Mouse (Mus musculus) limb, embryonic 12.5 days (tissue): ENCODE results near the gene Entpd5. TPM values are rescaled to one million over a fixed set of nuclear protein-coding genes. Genes with fewer than 3 reads are reported as not detected.
A peak's percentile ranks its signal among the peaks of the same experiment; 100 is the strongest.

ENCODE experiments used
- ATAC-seq: fragments of 200-750 bp; cut with Nextera tagmentation; 2 replicates; pipeline ENCODE4 v1.8.0; 2017; ENCODE audit warnings: low read depth, moderate TSS enrichment; ENCODE audit not compliant: insufficient number of reproducible peaks, insufficient read depth, low FRiP score, low TSS enrichment
- H3K27ac ChIP-seq: fragments of 300-500 bp; sonication (generic); 2 replicates; pipeline ENCODE4 v1.5.1; 2016; ENCODE audit warnings: mild to moderate bottlenecking, moderate library complexity
- H3K27me3 ChIP-seq: fragments of 300-500 bp; sonication (generic); 2 replicates; pipeline ENCODE4 v1.6.1; 2016; ENCODE audit warnings: mild to moderate bottlenecking, moderate library complexity
- H3K36me3 ChIP-seq: fragments of 300-500 bp; sonication (generic); 2 replicates; pipeline ENCODE4 v1.6.1; 2016; ENCODE audit warnings: mild to moderate bottlenecking, moderate library complexity
- H3K4me1 ChIP-seq: fragments of 300-500 bp; sonication (generic); replicated peaks from 2 replicates; pipeline ENCODE4 v1.6.1; 2016
- H3K4me2 ChIP-seq: fragments of 300-500 bp; sonication (generic); 2 replicates; pipeline ENCODE4 v1.6.1; 2016; ENCODE audit warnings: mild to moderate bottlenecking, moderate library complexity
- H3K4me3 ChIP-seq: fragments of 300-500 bp; sonication (generic); replicated peaks from 2 replicates; pipeline ENCODE4 v1.5.1; 2016; ENCODE audit warnings: mild to moderate bottlenecking
- H3K9ac ChIP-seq: fragments of 300-500 bp; sonication (generic); replicated peaks from 2 replicates; pipeline ENCODE4 v1.6.1; 2016; ENCODE audit warnings: mild to moderate bottlenecking, moderate library complexity
- H3K9me3 ChIP-seq: fragments of 300-500 bp; sonication (generic); 2 replicates; pipeline ENCODE4 v1.6.1; 2016; ENCODE audit warnings: mild to moderate bottlenecking, moderate library complexity
- WGBS: fragments of 180-500 bp; shearing (Covaris S2); methylation state at CpG from one replicate; pipeline ENCODE4 v1.1.7; 2016; 5-methylcytosine and 5-hydroxymethylcytosine counted together
- polyA plus RNA-seq: library from polyadenylated mRNA; unstranded; fragments of >200 nt; fragmentation: Nextera tagmentation; extraction: Ambion mirVana; gene quantifications from 2 replicates; pipeline ENCODE4 v1.2.1, GENCODE M21; 2016

The Entpd5 gene
- polyA plus RNA-seq, 1 experiment from 2014 or later, result 11.4 TPM

GRCm38 (mm10) chr12:84423990-84424389 is 15.2 kb upstream of the Entpd5 start:
- Histone ChIP-seq H3K9me3 (no peaks in the 10 kb centered on the region), H3K36me3 (no peaks in the 10 kb centered on the region), H3K27ac (no peak overlapping the region), H3K4me3 (no peak overlapping the region), H3K9ac (no peak overlapping the region), H3K4me1 (no peaks in the 10 kb centered on the region), H3K4me2 (no peak overlapping the region), H3K27me3 (no peaks in the 10 kb centered on the region)
- 57% methylated on average over 3 of the region's 3 CpGs for WGBS
- no peak for ATAC-seq

- H3K9me3 ChIP-seq, result peaks cover 8% of the 10 kb centered on the region; the same call in 1 of the 2 replicates
- no peaks in the 10 kb centered on the region for H3K27me3 ChIP-seq
- no peak overlapping the region for H3K27ac ChIP-seq
- WGBS, result 33% methylated on average over 18 of the region's 18 CpGs
- H3K4me3 ChIP-seq, result peak overlapping the region; percentile 50
- H3K4me1 ChIP-seq, result 0 out of 2 replicates have a peak, but pooled peaks cover 5% of the 10 kb centered on the region
- H3K4me2 ChIP-seq, result peak overlapping the region; percentile 71
- H3K9ac ChIP-seq, result peak overlapping the region; percentile 69
- ATAC-seq, result no peak
- H3K36me3 ChIP-seq, result no peaks in the 10 kb centered on the region
These were observed 8.7 kb upstream of the Entpd5 start for GRCm38 (mm10) chr12:84417605-84417922.

- Histone ChIP-seq H3K27me3 (no peaks in the 10 kb centered on the region), H3K9ac (peak within 1 kb of the TSS; percentile 69), H3K36me3 (no peaks in the 10 kb centered on the region), H3K4me2 (peak within 1 kb of the TSS; percentile 71), H3K27ac (no peak within 1 kb of the TSS), H3K4me3 (peak within 1 kb of the TSS; percentile 50), H3K4me1 (0 out of 2 replicates have a peak, but pooled peaks cover 5% of the 10 kb centered on the region), H3K9me3 (peaks cover 8% of the 10 kb centered on the region; the same call in 1 of the 2 replicates)
- 3% methylated on average over 50 of the region's 50 CpGs for WGBS
- no peak for ATAC-seq
These were observed 8.2 kb upstream of the Entpd5 start, which contains the start of gene Rnf113a2 for GRCm38 (mm10) chr12:84416834-84417604. Gene Rnf113a2 (plus strand): TSS chr12:84417196.

GRCm38 (mm10) chr12:84407874-84408818 is 683 bp downstream of the Entpd5 start:
- no peaks in the 10 kb centered on the region for H3K9me3 ChIP-seq
- peak overlapping the region; percentile 53; the same call in 1 of the 2 replicates for H3K27ac ChIP-seq
- H3K9ac ChIP-seq, result peak overlapping the region; percentile 81
- 2% methylated on average over 52 of the region's 52 CpGs for WGBS
- H3K27me3 ChIP-seq, result no peaks in the 10 kb centered on the region; the same call in 1 of the 2 replicates
- no peaks in the 10 kb centered on the region for H3K36me3 ChIP-seq
- peak overlapping the region; percentile 74 for H3K4me3 ChIP-seq
- ATAC-seq, result peak; percentile 73
- peak overlapping the region; percentile 94 for H3K4me2 ChIP-seq
- H3K4me1 ChIP-seq, result peaks cover 6% of the 10 kb centered on the region

- Histone ChIP-seq H3K4me3 (no peak overlapping the region), H3K9ac (no peak overlapping the region), H3K27me3 (no peaks in the 10 kb centered on the region; the same call in 1 of the 2 replicates), H3K4me2 (no peak overlapping the region), H3K27ac (no peak overlapping the region), H3K4me1 (peaks cover 6% of the 10 kb centered on the region), H3K36me3 (no peaks in the 10 kb centered on the region), H3K9me3 (no peaks in the 10 kb centered on the region)
- no peak for ATAC-seq
- 61% methylated on average over 4 of the region's 4 CpGs for WGBS
These were observed 1.6 kb downstream of the Entpd5 start for GRCm38 (mm10) chr12:84407259-84407658.

- H3K9me3 ChIP-seq, result no peaks in the 10 kb centered on the region
- H3K27ac ChIP-seq, result no peak overlapping the region
- H3K36me3 ChIP-seq, result no peaks in the 10 kb centered on the region
- ATAC-seq, result no peak
- H3K4me2 ChIP-seq, result no peak overlapping the region
- H3K4me3 ChIP-seq, result no peak overlapping the region
- H3K4me1 ChIP-seq, result peaks cover 6% of the 10 kb centered on the region
- H3K9ac ChIP-seq, result no peak overlapping the region
- 92% methylated on average over 6 of the region's 6 CpGs for WGBS
- H3K27me3 ChIP-seq, result no peaks in the 10 kb centered on the region; the same call in 1 of the 2 replicates
These were observed 4.3 kb downstream of the Entpd5 start for GRCm38 (mm10) chr12:84404541-84404940.

GRCm38 (mm10) chr12:84402923-84403322 is 5.9 kb downstream of the Entpd5 start:
- H3K36me3 ChIP-seq, result no peaks in the 10 kb centered on the region
- no peak overlapping the region for H3K4me3 ChIP-seq
- WGBS, result 71% methylated on average over 9 of the region's 9 CpGs
- no peak overlapping the region for H3K4me2 ChIP-seq
- no peak overlapping the region for H3K27ac ChIP-seq
- no peaks in the 10 kb centered on the region for H3K27me3 ChIP-seq
- no peak for ATAC-seq
- no peaks in the 10 kb centered on the region for H3K9me3 ChIP-seq
- peaks cover 3% of the 10 kb centered on the region for H3K4me1 ChIP-seq
- no peak overlapping the region for H3K9ac ChIP-seq

- H3K9ac ChIP-seq, result no peak overlapping the region; the same call in 1 of the 2 replicates
- no peaks in the 10 kb centered on the region for H3K4me1 ChIP-seq
- no peaks in the 10 kb centered on the region for H3K9me3 ChIP-seq
- ATAC-seq, result no peak
- H3K4me2 ChIP-seq, result no peak overlapping the region
- H3K27ac ChIP-seq, result no peak overlapping the region
- no peaks in the 10 kb centered on the region for H3K36me3 ChIP-seq
- 63% methylated on average over 3 of the region's 3 CpGs for WGBS
- no peaks in the 10 kb centered on the region for H3K27me3 ChIP-seq
- no peak overlapping the region for H3K4me3 ChIP-seq
These were observed 8.2 kb downstream of the Entpd5 start for GRCm38 (mm10) chr12:84400653-84401052.

GRCm38 (mm10) chr12:84400068-84400467 is 8.8 kb downstream of the Entpd5 start:
- Histone ChIP-seq H3K9ac (no peak overlapping the region), H3K27me3 (no peaks in the 10 kb centered on the region), H3K4me1 (no peaks in the 10 kb centered on the region), H3K4me3 (no peak overlapping the region), H3K9me3 (no peaks in the 10 kb centered on the region), H3K36me3 (no peaks in the 10 kb centered on the region), H3K27ac (no peak overlapping the region), H3K4me2 (no peak overlapping the region)
- WGBS, result 81% methylated on average over 3 of the region's 3 CpGs
- no peak for ATAC-seq

GRCm38 (mm10) chr12:84399663-84400062 is 9.2 kb downstream of the Entpd5 start:
- no peak for ATAC-seq
- H3K9me3 ChIP-seq, result no peaks in the 10 kb centered on the region
- H3K36me3 ChIP-seq, result no peaks in the 10 kb centered on the region
- no peaks in the 10 kb centered on the region for H3K4me1 ChIP-seq
- H3K4me2 ChIP-seq, result no peak overlapping the region
- no peak overlapping the region for H3K9ac ChIP-seq
- H3K4me3 ChIP-seq, result no peak overlapping the region
- H3K27me3 ChIP-seq, result no peaks in the 10 kb centered on the region
- 79% methylated on average over 9 of the region's 9 CpGs for WGBS
- H3K27ac ChIP-seq, result no peak overlapping the region

- 68% methylated on average over 9 of the region's 9 CpGs for WGBS
- Histone ChIP-seq H3K27me3 (no peaks in the 10 kb centered on the region), H3K4me3 (no peak overlapping the region), H3K27ac (no peak overlapping the region), H3K4me2 (no peak overlapping the region), H3K9ac (no peak overlapping the region), H3K36me3 (no peaks in the 10 kb centered on the region), H3K4me1 (no peaks in the 10 kb centered on the region), H3K9me3 (no peaks in the 10 kb centered on the region)
- no peak for ATAC-seq
These were observed 9.7 kb downstream of the Entpd5 start for GRCm38 (mm10) chr12:84399135-84399534.
